Mouse (Mus musculus) spleen, adult 2 months (tissue): Measurements from ENCODE around the gene Ttll9.

Experiments used
- CTCF ChIP-seq: fragments of 200-500 bp; IDR thresholded peaks from 2 replicates; pipeline ENCODE4 v1.5.1; 2011; ENCODE audit warnings: mild to moderate bottlenecking, inconsistent platforms; ENCODE audit not compliant: insufficient read depth, insufficient read length, insufficient replicate concordance; ENCODE audit errors: extremely low read depth
- POLR2A ChIP-seq: fragments of 200-500 bp; IDR thresholded peaks from 2 replicates; pipeline ENCODE4 v1.6.1; 2011; ENCODE audit warnings: low read depth, low read length, inconsistent platforms

DNA sequence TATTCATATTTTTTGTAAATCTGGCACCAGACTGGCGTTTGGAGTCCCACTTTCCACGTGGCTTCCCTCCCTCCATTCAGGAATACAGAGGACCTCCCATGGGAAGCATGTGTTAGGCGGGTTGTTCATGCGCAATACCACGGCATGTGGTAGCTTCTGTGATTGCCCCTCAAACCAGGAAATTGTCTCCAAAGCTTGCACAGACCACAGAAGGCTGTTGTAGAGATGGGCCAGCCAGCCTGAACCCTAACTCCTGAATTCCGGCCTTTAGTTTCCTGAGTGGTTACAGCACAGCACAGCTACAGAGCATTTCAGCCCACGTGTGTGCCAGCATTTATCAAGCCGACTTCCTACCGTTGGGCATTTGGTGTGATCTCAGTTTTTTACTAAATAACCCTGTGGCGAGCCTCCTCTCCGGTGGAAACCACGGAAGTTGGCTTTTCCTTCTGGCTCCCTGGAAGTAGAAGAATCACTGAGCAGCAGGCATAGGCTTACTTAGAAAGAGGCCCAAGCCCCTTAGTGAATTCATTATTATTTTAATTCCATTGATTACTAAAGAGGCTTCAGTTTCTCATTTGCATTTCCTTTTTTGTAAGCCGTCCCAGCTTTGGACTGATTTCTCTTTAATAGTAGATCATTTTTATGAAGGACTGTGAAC, 41.5 kb downstream of the Ttll9 start:
- TF ChIP-seq CTCF (no peak), POLR2A (no peak)
